Mouse (Mus musculus) CH12.LX (cell line): ENCODE data around the gene Atrip. TPM values are rescaled to one million over a fixed set of nuclear protein-coding genes. Genes with fewer than 3 reads are reported as not detected.

Experiments
- DNase-seq: peaks from one replicate; pipeline ENCODE4 v3.0.0-alpha.2; 2013; ENCODE audit errors: extremely low read depth
- H3K27ac ChIP-seq: 2 replicates; pipeline ENCODE4 v1.5.1; 2012; ENCODE audit warnings: low read depth, mild to moderate bottlenecking, control low read depth, moderate library complexity; ENCODE audit not compliant: insufficient read depth
- H3K27me3 ChIP-seq: replicated peaks from 2 replicates; pipeline ENCODE3; 2012; ENCODE audit warnings: inconsistent platforms
- H3K36me3 ChIP-seq, 2 experiments: replicated peaks in 1 of 2; 2 replicates each; pipeline versions ENCODE3 to v1.6.1; 2012; ENCODE audit warnings: inconsistent platforms in 1 of 2, low read length in 1 of 2, mild to moderate bottlenecking in 1 of 2, mixed read lengths in 1 of 2, moderate library complexity in 1 of 2; ENCODE audit not compliant: control insufficient read depth in 1 of 2, insufficient read depth in 1 of 2
- H3K4me1 ChIP-seq, 2 experiments: 2 replicates each; pipeline ENCODE4 v1.6.1; 2012; ENCODE audit warnings: inconsistent platforms in 1 of 2, moderate library complexity in 1 of 2; ENCODE audit not compliant: insufficient read depth in 2 of 2, control insufficient read depth in 1 of 2
- H3K4me2 ChIP-seq: 2 replicates; pipeline ENCODE4 v1.6.1; 2012; ENCODE audit warnings: low read depth, mild to moderate bottlenecking, control low read depth; ENCODE audit not compliant: poor library complexity, insufficient read depth, severe bottlenecking
- H3K4me3 ChIP-seq, 3 experiments: fragments of 150-350 bp in 1 of 3; sonication (generic) in 1 of 3; replicated peaks in 1 of 3; 2 replicates each; pipeline versions ENCODE3 to v1.5.1; 2011 to 2012; ENCODE audit warnings: low read depth in 2 of 3, low read length in 2 of 3, mild to moderate bottlenecking in 2 of 3, moderate library complexity in 2 of 3, control low read depth in 1 of 3, improper control_type of control experiment in 1 of 3, inconsistent platforms in 1 of 3, mixed read lengths in 1 of 3; ENCODE audit not compliant: poor library complexity in 1 of 3
- H3K79me2 ChIP-seq: replicated peaks from 2 replicates; pipeline ENCODE4 v1.6.1; 2012; ENCODE audit warnings: mild to moderate bottlenecking, moderate library complexity; ENCODE audit not compliant: control insufficient read depth, poor library complexity, insufficient read depth, severe bottlenecking; ENCODE audit errors: extremely low read depth
- H3K9ac ChIP-seq: 2 replicates; pipeline ENCODE4 v1.6.1; 2012; ENCODE audit warnings: low read depth, mild to moderate bottlenecking, control low read depth, moderate library complexity; ENCODE audit not compliant: insufficient read depth
- H3K9me3 ChIP-seq: replicated peaks from 2 replicates; pipeline ENCODE3; 2012; ENCODE audit warnings: low read length, inconsistent platforms, mixed read lengths
- CHD1 ChIP-seq: IDR thresholded peaks from 2 replicates; pipeline ENCODE4 v1.6.1; 2012; ENCODE audit warnings: low read depth, low read length, improper control_type of control experiment, inconsistent platforms
- CHD2 ChIP-seq: IDR thresholded peaks from 2 replicates; pipeline ENCODE4 v1.6.1; 2011; ENCODE audit warnings: low read length, improper control_type of control experiment
- E2F4 ChIP-seq: IDR thresholded peaks from 2 replicates; pipeline ENCODE4 v1.6.1; 2011; ENCODE audit warnings: low read depth, low read length, improper control_type of control experiment; ENCODE audit not compliant: insufficient replicate concordance
- ETS1 ChIP-seq: conservative IDR thresholded peaks from 2 replicates; pipeline ENCODE4 v1.6.1; 2012; ENCODE audit warnings: low read depth, mild to moderate bottlenecking, inconsistent platforms, low read length, improper control_type of control experiment, moderate library complexity
- HCFC1 ChIP-seq: IDR thresholded peaks from 2 replicates; pipeline ENCODE4 v1.6.1; 2012; ENCODE audit warnings: low read depth, mild to moderate bottlenecking, inconsistent platforms, low read length, improper control_type of control experiment
- JUN ChIP-seq: IDR thresholded peaks from 2 replicates; pipeline ENCODE4 v1.6.1; 2011; ENCODE audit warnings: low read depth, mild to moderate bottlenecking, low read length, improper control_type of control experiment, moderate library complexity; ENCODE audit not compliant: insufficient read depth
- MAX ChIP-seq: IDR thresholded peaks from 2 replicates; pipeline ENCODE4 v1.6.1; 2011; ENCODE audit warnings: low read length, improper control_type of control experiment
- MEF2A ChIP-seq: IDR thresholded peaks from 2 replicates; pipeline ENCODE4 v1.6.1; 2014; ENCODE audit warnings: low read depth, mild to moderate bottlenecking, inconsistent platforms, low read length, improper control_type of control experiment, borderline replicate concordance
- MXI1 ChIP-seq: IDR thresholded peaks from 2 replicates; pipeline ENCODE4 v1.6.1; 2011; ENCODE audit warnings: mild to moderate bottlenecking, low read depth, low read length, improper control_type of control experiment
- MYC ChIP-seq: IDR thresholded peaks from 2 replicates; pipeline ENCODE4 v1.6.1; 2011; ENCODE audit warnings: low read depth, mild to moderate bottlenecking, improper control_type of control experiment, low read length
- NELFE ChIP-seq: IDR thresholded peaks from 2 replicates; pipeline ENCODE4 v1.6.1; 2011; ENCODE audit warnings: low read depth, low read length, improper control_type of control experiment
- PAX5 ChIP-seq: IDR thresholded peaks from 2 replicates; pipeline ENCODE4 v1.6.1; 2012; ENCODE audit warnings: low read length, inconsistent platforms, mixed read lengths
- POLR2A ChIP-seq: IDR thresholded peaks from 2 replicates; pipeline ENCODE4 v1.6.1; 2011; ENCODE audit warnings: low read depth, mild to moderate bottlenecking, improper control_type of control experiment, low read length
- POLR2AphosphoS2 ChIP-seq: IDR thresholded peaks from 2 replicates; pipeline ENCODE4 v1.6.1; 2011; ENCODE audit warnings: low read depth, low read length, improper control_type of control experiment
- SMC3 ChIP-seq: IDR thresholded peaks from 2 replicates; pipeline ENCODE4 v1.6.1; 2011; ENCODE audit warnings: low read depth, low read length, improper control_type of control experiment
- TBP ChIP-seq: conservative IDR thresholded peaks from 2 replicates; pipeline ENCODE4 v1.6.1; 2011; ENCODE audit warnings: low read depth, low read length, improper control_type of control experiment
- UBTF ChIP-seq: IDR thresholded peaks from 2 replicates; pipeline ENCODE4 v1.6.1; 2012; ENCODE audit warnings: low read depth, mild to moderate bottlenecking, inconsistent platforms, low read length, improper control_type of control experiment, moderate library complexity
- ZKSCAN1 ChIP-seq: IDR thresholded peaks from 2 replicates; pipeline ENCODE4 v1.6.1; 2012; ENCODE audit warnings: low read depth, inconsistent platforms, low read length, improper control_type of control experiment, borderline replicate concordance
- dilution Hi-C: fragments of 300-500 bp; cut with MboI; formaldehyde crosslinking; loops from 2 replicates; pipeline ENCODE4 v1.14.3; 2020; ENCODE audit warnings: low sequenced_read_pairs; ENCODE audit not compliant: extremely low pct_unique_long_range_greater_than_20kb, extremely low pct_ligation_motif_present
- in situ Hi-C: fragments of 300-500 bp; cut with MboI; formaldehyde crosslinking; loops from 3 replicates; pipeline ENCODE4 v1.14.3; 2019; ENCODE audit warnings: low sequenced_read_pairs, low pct_ligation_motif_present, low pct_unique_long_range_greater_than_20kb, mixed read lengths
- polyA plus RNA-seq: library from polyadenylated mRNA; unstranded; fragments of >175 nt; gene quantifications from 2 replicates; pipeline ENCODE4 v1.2.1, GENCODE M21; 2012; ENCODE audit warnings: low read depth; ENCODE audit not compliant: insufficient read length
- total RNA-seq, 2 experiments: library from RNA; depleted of rRNA; stranded (reverse); fragments of 300-350 nt in 1 of 2; fragments of >200 nt in 1 of 2; gene quantifications; 2 replicates each; pipeline ENCODE4 v1.2.3; 2012 to 2014

The Atrip gene
- total and polyA plus RNA-seq, 3 experiments, result 17.6 to 24.1 (median 18.0) TPM

- in situ Hi-C loops, result loop anchor here (5.0 kb wide), 2 partner anchors 36 to 116 kb away; partner anchors contain the start of genes Ccdc51 and Tma7
- DNase-seq, result peak; percentile 10
- no peak overlapping the region for H3K27ac ChIP-seq
These were observed 44.2 kb upstream of the Atrip start for GRCm38 (mm10) chr9:109118106-109118505.

GRCm38 (mm10) chr9:109116205-109116604 is 42.3 kb upstream of the Atrip start:
- no peaks in the 10 kb centered on the region for H3K9me3 ChIP-seq
- H3K4me2 ChIP-seq, result no peak overlapping the region
- TF ChIP-seq NELFE (no peak), SMC3 (no peak), ETS1 (no peak), MEF2A (no peak), POLR2AphosphoS2 (no peak)
- no peak overlapping the region for H3K9ac ChIP-seq
- H3K4me1 ChIP-seq, result peaks cover 5 to 9% of the 10 kb centered on the region in 2 experiments; a peak in 3 of 4 replicates
- DNase-seq, result no peak
- peaks cover 55% of the 10 kb centered on the region for H3K27me3 ChIP-seq
- H3K79me2 ChIP-seq, result no peaks in the 10 kb centered on the region
- no peaks in the 10 kb centered on the region for H3K36me3 ChIP-seq
- H3K27ac ChIP-seq, result no peak overlapping the region
- in situ Hi-C loops (loop anchor here (5.0 kb wide), 2 partner anchors 34 to 114 kb away; partner anchors contain the start of genes Ccdc51 and Tma7), dilution Hi-C loops (no loop called here)
- H3K4me3 ChIP-seq, result no peak overlapping the region

More at GRCm38 (mm10) chr9:109118106-109118505, 44.2 kb upstream of the Atrip start:
- dilution Hi-C loops, result no loop called here
- no peaks in the 10 kb centered on the region for H3K79me2 ChIP-seq
- no peak overlapping the region for H3K4me2 ChIP-seq
- no peaks in the 10 kb centered on the region for H3K36me3 ChIP-seq
- H3K4me3 ChIP-seq, result no peak overlapping the region
- H3K27me3 ChIP-seq, result peaks cover 37% of the 10 kb centered on the region
- TF ChIP-seq POLR2A, result no peak
- no peak for TF ChIP-seq ZKSCAN1
- no peak for TF ChIP-seq TBP
- TF ChIP-seq UBTF, result no peak
- no peak for TF ChIP-seq CHD2
- TF ChIP-seq MYC, result no peak
- no peak for TF ChIP-seq JUN
- TF ChIP-seq MXI1, result no peak
- no peak for TF ChIP-seq E2F4
- no peak for TF ChIP-seq MAX
- no peak for TF ChIP-seq NELFE
- no peak for TF ChIP-seq CHD1
- no peak for TF ChIP-seq PAX5
- no peak for TF ChIP-seq HCFC1
- no peak overlapping the region for H3K9ac ChIP-seq
- H3K4me1 ChIP-seq, result peaks cover 5 to 9% of the 10 kb centered on the region in 2 experiments; a peak in 3 of 4 replicates
- no peaks in the 10 kb centered on the region for H3K9me3 ChIP-seq
